Mouse (Mus musculus) midbrain, postnatal 0 days (tissue): Measurements from ENCODE around the gene Nlgn1. TPM values are rescaled to one million over a fixed set of nuclear protein-coding genes. Genes with fewer than 3 reads are reported as not detected.

Experiments
- ATAC-seq: fragments of 200-750 bp; cut with Nextera tagmentation; 2 replicates; pipeline ENCODE4 v1.8.0; 2017; ENCODE audit warnings: moderate number of reproducible peaks, mild to moderate bottlenecking, moderate TSS enrichment, moderate library complexity; ENCODE audit not compliant: low FRiP score
- DNase-seq: peaks from one replicate; pipeline ENCODE4 v3.0.0-alpha.2; 2015; ENCODE audit warnings: low spot score
- H3K27ac ChIP-seq: fragments of 300-500 bp; sonication (generic); 2 replicates; pipeline ENCODE4 v1.5.1; 2014; ENCODE audit warnings: low read depth, mild to moderate bottlenecking, low read length, mixed read lengths
- H3K27me3 ChIP-seq: fragments of 300-500 bp; sonication (generic); 2 replicates; pipeline ENCODE4 v1.6.1; 2014; ENCODE audit warnings: low read length, control low read depth, mixed read lengths; ENCODE audit not compliant: insufficient read depth
- H3K36me3 ChIP-seq: fragments of 300-500 bp; sonication (generic); 2 replicates; pipeline ENCODE4 v1.6.1; 2014; ENCODE audit warnings: low read length, control low read depth, mixed read lengths; ENCODE audit not compliant: insufficient read depth
- H3K4me1 ChIP-seq: fragments of 300-500 bp; sonication (generic); 2 replicates; pipeline ENCODE4 v1.6.1; 2014; ENCODE audit warnings: mild to moderate bottlenecking, control low read depth, antibody characterized with exemption, low read length, mixed read lengths; ENCODE audit not compliant: insufficient read depth
- H3K4me2 ChIP-seq: fragments of 300-500 bp; sonication (generic); 2 replicates; pipeline ENCODE4 v1.6.1; 2014; ENCODE audit warnings: low read depth, mild to moderate bottlenecking, low read length, mixed read lengths; ENCODE audit not compliant: poor library complexity, severe bottlenecking
- H3K4me3 ChIP-seq: fragments of 300-500 bp; sonication (generic); 2 replicates; pipeline ENCODE4 v1.5.1; 2014; ENCODE audit warnings: low read depth, mild to moderate bottlenecking, low read length, moderate library complexity
- H3K9ac ChIP-seq: fragments of 300-500 bp; sonication (generic); replicated peaks from 2 replicates; pipeline ENCODE4 v1.6.1; 2014; ENCODE audit warnings: mild to moderate bottlenecking, low read length, moderate library complexity, mixed read lengths; ENCODE audit not compliant: poor library complexity, severe bottlenecking
- H3K9me3 ChIP-seq: fragments of 300-500 bp; sonication (generic); 2 replicates; pipeline ENCODE4 v1.6.1; 2016; ENCODE audit warnings: low read length, control low read depth
- CTCF ChIP-seq: IDR thresholded peaks from 2 replicates; pipeline ENCODE4 v1.5.1; 2016; ENCODE audit warnings: antibody characterized with exemption, mild to moderate bottlenecking
- WGBS: fragments of 180-500 bp; shearing (Covaris S2); extraction: QIAGEN DNeasy Blood & Tissue Kit; methylation state at CpG from one replicate; pipeline ENCODE4 v1.1.7; 2014; 5-methylcytosine and 5-hydroxymethylcytosine counted together
- polyA plus RNA-seq: library from polyadenylated mRNA; unstranded; fragments of >200 nt; fragmentation: Nextera tagmentation; extraction: Ambion mirVana; gene quantifications from 2 replicates; pipeline ENCODE4 v1.2.1, GENCODE M21; 2015
- total RNA-seq: library from RNA; depleted of rRNA; stranded (reverse); fragments of >200 nt; gene quantifications from 2 replicates; pipeline ENCODE4 v1.2.3, GENCODE M21; 2014

Nlgn1 gene
- total and polyA plus RNA-seq, 2 experiments from 2014 or later = 40.8 to 87.9 TPM

- Histone ChIP-seq H3K9ac (no peak overlapping the region), H3K4me1 (no peaks in the 10 kb centered on the region), H3K27ac (no peak overlapping the region), H3K4me2 (no peak overlapping the region), H3K27me3 (no peaks in the 10 kb centered on the region), H3K4me3 (no peak overlapping the region), H3K9me3 (no peaks in the 10 kb centered on the region), H3K36me3 (no peaks in the 10 kb centered on the region)
- no peak for DNase-seq
- no peak for TF ChIP-seq CTCF
- WGBS = 90% methylated on average over 3 of the region's 3 CpGs
- no peak for ATAC-seq
Measured at GRCm38 (mm10) chr3:25813368-25813767, 518.9 kb downstream of the Nlgn1 start.

- 12% methylated on average over 3 of the region's 3 CpGs for WGBS
- peak overlapping the region; percentile 36 for H3K9ac ChIP-seq
- no peak for TF ChIP-seq CTCF
- no peaks in the 10 kb centered on the region for H3K36me3 ChIP-seq
- DNase-seq (peak; percentile 96), ATAC-seq (peak; percentile 94)
- H3K27ac ChIP-seq = peak overlapping the region; percentile 55
- no peaks in the 10 kb centered on the region for H3K27me3 ChIP-seq
- no peak overlapping the region for H3K4me3 ChIP-seq
- peaks cover 5% of the 10 kb centered on the region; the same call in 1 of the 2 replicates for H3K4me1 ChIP-seq
- H3K9me3 ChIP-seq = no peaks in the 10 kb centered on the region
- peak overlapping the region; percentile 22; the same call in 1 of the 2 replicates for H3K4me2 ChIP-seq
Measured at GRCm38 (mm10) chr3:25807559-25807958, 524.7 kb downstream of the Nlgn1 start.

DNA sequence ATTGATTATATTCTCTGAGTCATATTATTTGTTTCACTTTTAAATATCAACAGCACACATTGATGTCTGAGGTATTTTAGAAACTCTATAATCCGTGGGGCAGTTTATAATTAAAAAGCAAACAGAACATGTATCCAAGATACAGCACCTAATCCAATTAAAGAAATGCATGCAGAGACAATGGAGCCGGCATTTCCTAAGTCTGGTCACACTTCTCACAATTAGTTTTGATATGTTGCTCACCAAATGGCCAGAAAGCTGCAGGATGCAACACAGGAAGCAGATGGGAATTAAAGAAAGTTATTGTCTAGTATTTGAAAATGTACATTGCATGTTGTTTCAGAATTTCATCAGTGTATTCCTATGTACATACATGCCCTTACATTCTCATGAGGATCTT is 550.6 kb downstream of the Nlgn1 start:
- no peak overlapping the region for H3K4me3 ChIP-seq
- H3K9me3 ChIP-seq = no peaks in the 10 kb centered on the region
- no peaks in the 10 kb centered on the region for H3K27me3 ChIP-seq
- no peak overlapping the region for H3K9ac ChIP-seq
- DNase-seq (no peak), ATAC-seq (no peak)
- WGBS = 24% methylated on average over 2 of the region's 2 CpGs
- no peaks in the 10 kb centered on the region for H3K4me1 ChIP-seq
- TF ChIP-seq CTCF = no peak
- no peak overlapping the region for H3K27ac ChIP-seq
- H3K36me3 ChIP-seq = no peaks in the 10 kb centered on the region
- H3K4me2 ChIP-seq = no peak overlapping the region

- 73% methylated on average over 6 of the region's 6 CpGs for WGBS
- no peak for DNase-seq
- H3K4me3 ChIP-seq = no peak overlapping the region
Measured at GRCm38 (mm10) chr3:25775437-25775836, 556.8 kb downstream of the Nlgn1 start.

GRCm38 (mm10) chr3:25773908-25774307 is 558.4 kb downstream of the Nlgn1 start:
- DNase-seq = no peak
- Histone ChIP-seq H3K4me1 (no peaks in the 10 kb centered on the region), H3K27me3 (no peaks in the 10 kb centered on the region), H3K4me2 (no peak overlapping the region), H3K27ac (no peak overlapping the region), H3K9me3 (no peaks in the 10 kb centered on the region), H3K4me3 (no peak overlapping the region), H3K9ac (no peak overlapping the region), H3K36me3 (no peaks in the 10 kb centered on the region)
- WGBS = 60% methylated on average over 4 of the region's 4 CpGs
- peak; percentile 39 for TF ChIP-seq CTCF
- ATAC-seq = peak; percentile 63

More at GRCm38 (mm10) chr3:25775437-25775836, 556.8 kb downstream of the Nlgn1 start:
- H3K27me3 ChIP-seq = no peaks in the 10 kb centered on the region
- ATAC-seq = no peak
- no peaks in the 10 kb centered on the region for H3K9me3 ChIP-seq
- no peak overlapping the region for H3K9ac ChIP-seq
- no peaks in the 10 kb centered on the region for H3K4me1 ChIP-seq
- H3K36me3 ChIP-seq = no peaks in the 10 kb centered on the region
- no peak overlapping the region for H3K4me2 ChIP-seq
- no peak for TF ChIP-seq CTCF
- no peak overlapping the region for H3K27ac ChIP-seq

DNA sequence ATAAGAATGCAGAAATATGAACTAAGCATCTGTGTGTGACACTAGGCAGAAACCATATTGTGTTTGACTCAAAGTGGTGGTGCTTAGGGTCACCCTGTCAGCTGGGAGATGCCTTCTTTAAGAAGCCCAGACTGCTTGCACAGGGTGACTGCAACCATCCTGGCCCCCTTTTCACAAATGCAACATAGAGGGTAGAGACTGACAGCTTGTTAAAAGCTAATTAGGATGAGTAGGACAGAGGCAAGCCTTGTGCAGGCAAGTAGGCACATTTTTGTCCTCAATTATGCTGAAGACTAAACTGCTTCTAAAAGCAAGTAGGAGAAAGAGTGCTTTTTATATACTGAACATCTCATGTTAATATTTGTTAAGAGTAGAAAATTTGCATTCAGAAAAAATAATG is 558.8 kb downstream of the Nlgn1 start:
- H3K36me3 ChIP-seq = no peaks in the 10 kb centered on the region
- H3K27me3 ChIP-seq = no peaks in the 10 kb centered on the region
- no peak for TF ChIP-seq CTCF
- no peaks in the 10 kb centered on the region for H3K9me3 ChIP-seq
- H3K4me1 ChIP-seq = no peaks in the 10 kb centered on the region
- no peak for DNase-seq
- H3K4me3 ChIP-seq = no peak overlapping the region
- H3K27ac ChIP-seq = no peak overlapping the region
- no peak overlapping the region for H3K4me2 ChIP-seq
- ATAC-seq = no peak
- no peak overlapping the region for H3K9ac ChIP-seq
